Mouse (Mus musculus): ENCODE measurements at regions not wholly inside any gene's neighbourhood (a gene's known extent, or its start where the extent isn't known, plus 50 kb on each side); places are given as distances from the start of the nearest gene placed in this dataset.

DNA sequence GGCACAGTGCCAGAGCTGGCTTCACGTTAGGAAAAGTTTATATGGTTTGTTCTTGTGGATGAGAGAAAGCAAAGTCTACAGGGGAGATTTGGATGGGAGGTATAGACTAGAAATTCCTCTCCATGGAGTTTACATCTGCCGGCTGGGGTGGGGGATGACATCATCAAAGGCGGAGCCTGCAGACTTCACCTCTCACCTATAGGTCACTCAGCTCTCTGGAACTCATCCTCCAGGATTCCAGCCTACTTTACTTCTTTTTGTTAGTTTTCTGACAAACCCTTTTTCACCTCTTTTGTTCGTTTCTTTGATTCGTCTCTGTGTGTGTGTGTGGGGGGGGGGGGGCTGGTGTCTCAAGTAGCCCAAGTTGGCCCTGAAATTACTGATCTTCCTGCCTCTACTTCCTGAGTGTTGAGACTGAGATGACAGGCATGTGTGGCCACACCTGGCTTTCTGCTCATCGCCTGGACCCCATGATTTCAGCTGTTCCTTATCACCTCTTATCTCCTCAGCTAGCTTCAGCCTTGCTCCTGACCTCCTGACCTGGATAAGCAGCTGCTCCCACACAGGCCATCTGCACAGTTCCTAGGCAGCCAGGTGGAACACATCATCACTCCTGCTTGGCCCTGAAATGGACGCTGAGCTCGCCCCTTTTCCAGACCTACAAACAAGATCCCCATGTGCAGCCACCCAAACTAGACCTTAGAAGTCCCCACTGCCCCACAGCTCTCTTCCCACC lies 504.5 kb downstream of the Zfp704 start:
- no peak for TF ChIP-seq POLR2A (IDR thresholded peaks at IDR 0.05; ENCODE audit: extremely low read depth, insufficient read depth, low read length)
- no peak for TF ChIP-seq CTCF (IDR thresholded peaks at IDR 0.05; ENCODE audit: low read depth, low read length)

Data from liver, adult 2 months (tissue).